Mouse (Mus musculus) ES-Bruce4 (cell line): ENCODE results near the gene Kri1.

Source experiments
- CTCF ChIP-seq: IDR thresholded peaks from one replicate; pipeline ENCODE4 v1.8.1; 2011; ENCODE audit warnings: low read depth, low read length
- POLR2A ChIP-seq: IDR thresholded peaks from one replicate; pipeline ENCODE4 v1.8.1; 2011; ENCODE audit warnings: low read length; ENCODE audit not compliant: insufficient read depth

DNA sequence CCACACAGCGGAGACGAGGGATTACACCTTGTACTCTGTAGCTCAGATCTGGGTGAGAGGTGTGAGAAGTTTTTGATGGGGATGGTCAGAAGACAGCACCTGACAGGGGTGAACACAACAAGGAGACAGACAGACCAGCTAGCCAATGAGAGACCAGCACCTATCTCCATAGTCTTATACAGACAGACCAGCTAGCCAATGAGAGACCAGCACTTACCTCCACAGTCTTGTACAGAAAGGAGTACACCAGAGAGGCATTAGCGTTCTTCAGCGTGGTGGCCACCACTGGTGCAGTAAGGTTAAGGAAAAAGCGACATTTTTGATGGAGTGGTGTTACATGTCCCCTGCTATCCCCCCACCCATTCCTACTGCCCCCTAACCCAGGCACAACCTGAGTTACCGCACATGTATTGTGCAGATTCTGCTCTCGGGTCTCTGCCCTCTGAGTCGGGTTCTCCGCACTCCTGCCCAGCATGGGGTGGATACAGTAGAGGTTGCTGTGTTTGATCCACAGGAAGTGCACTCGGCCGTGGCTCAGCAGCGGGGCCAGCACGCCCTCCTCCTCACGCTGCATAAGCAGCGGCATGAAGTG, 21.5 kb upstream of the Kri1 start:
- TF ChIP-seq POLR2A: no peak
- no peak for TF ChIP-seq CTCF
